Mouse (Mus musculus) right cerebral cortex, postnatal 4 days (tissue): ENCODE data around the gene Ano6.

Experiments
- DNase-seq: peaks from one replicate; pipeline ENCODE4 v3.0.0-alpha.2; 2022

Gene Ano6

GRCm38 (mm10) chr15:95858876-95859655 is 68.4 kb downstream of the Ano6 start:
- DNase-seq: no peak

DNA sequence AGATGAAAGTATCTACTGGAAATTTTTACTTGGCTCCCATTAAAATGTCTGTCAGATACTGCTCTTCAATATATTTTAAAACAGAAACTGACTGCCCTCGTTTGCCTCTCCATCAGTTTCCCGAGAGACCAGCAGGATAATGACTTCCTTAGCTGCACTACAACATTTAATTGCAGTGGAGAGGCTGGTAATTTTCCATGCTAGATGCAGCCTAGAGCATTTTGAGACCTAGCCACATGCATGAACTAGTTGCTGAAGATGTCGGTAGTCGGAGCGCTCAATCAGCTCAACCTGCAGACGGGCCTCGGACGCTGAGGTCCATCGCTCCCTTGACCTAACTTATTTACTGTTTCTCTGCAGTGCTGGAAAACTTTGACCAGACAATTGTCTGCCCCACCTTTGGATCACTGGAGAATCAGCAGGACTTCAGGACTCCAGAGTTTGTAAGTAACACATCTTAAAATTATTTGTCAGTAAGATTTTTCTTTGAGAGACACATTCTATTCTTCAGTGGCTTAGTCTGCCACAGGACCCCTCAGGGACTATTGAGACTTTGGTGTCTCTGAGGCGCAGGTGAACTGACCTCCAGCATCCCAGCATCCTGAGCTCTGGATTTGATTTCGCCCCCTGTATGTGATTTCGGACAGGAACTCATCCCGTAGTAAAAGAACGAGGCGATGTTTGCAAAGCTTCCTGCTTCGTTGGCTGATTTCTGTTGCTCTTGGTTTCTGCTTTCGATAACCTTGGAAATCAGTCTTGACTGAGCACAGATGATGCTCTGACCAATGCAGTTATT is 73.4 kb downstream of the Ano6 start:
- DNase-seq: no peak

- no peak for DNase-seq
These were observed 74.9 kb downstream of the Ano6 start for GRCm38 (mm10) chr15:95865311-95866100.

DNA sequence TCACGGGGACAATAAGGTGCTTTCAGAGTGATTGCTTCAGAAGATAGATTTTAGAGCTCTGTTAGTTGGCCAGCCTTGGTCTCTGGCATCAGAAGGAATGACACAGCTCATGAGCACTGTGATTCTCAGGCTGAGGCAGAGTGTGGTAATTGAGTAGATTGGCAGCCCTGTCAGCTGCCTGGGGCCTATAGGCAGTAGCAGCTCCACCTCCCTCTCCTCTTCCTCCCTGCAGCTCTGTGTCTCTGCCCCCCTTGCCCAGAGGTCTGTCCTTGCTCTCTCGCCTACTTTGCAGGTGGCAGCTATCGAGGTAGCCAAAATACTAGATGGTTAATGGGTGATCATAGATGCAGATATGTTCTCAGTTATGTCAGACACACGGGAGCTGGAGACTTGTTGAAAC is 77.5 kb downstream of the Ano6 start:
- DNase-seq: no peak

DNA sequence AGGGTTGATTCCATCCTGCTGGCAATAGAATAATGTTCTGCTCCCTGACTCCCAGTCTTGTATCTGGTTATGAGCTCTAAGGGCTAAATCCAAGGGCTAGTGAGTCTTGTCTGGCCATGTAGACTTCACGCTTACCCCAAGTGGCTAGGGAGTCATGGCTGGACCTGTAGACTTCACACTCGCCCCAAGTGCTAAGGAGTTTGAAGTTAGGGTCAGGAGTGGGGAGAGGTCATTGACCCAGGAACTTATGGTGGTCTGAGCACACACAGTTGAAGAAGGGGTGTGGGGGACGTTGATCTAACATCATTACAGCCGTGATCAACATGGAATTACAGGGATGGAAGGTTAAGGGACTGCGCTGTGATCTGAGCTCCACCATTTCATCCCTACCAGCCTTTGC is 79.0 kb downstream of the Ano6 start:
- DNase-seq: no peak

GRCm38 (mm10) chr15:95871631-95872030 is 81.0 kb downstream of the Ano6 start:
- DNase-seq: no peak

DNA sequence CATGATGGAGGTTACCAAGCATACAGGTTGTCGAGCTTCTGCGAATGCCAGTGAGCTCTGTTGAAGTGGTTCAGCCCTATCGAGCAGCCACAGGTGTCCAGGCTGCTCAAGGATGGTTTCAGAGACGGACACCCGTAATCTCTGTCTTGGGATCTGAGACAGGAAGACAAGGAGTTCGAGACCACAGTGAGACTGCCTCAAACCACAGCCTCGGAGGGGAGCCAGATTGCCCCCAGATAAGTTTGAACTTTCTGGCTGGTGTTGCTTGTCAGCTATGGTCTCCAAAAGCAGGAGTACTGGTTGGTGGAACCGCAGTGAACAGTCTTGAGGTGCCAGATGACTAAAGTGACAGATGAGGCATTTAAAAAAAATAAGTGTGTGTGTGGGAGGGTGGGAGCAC is 81.8 kb downstream of the Ano6 start:
- DNase-seq: no peak

DNA sequence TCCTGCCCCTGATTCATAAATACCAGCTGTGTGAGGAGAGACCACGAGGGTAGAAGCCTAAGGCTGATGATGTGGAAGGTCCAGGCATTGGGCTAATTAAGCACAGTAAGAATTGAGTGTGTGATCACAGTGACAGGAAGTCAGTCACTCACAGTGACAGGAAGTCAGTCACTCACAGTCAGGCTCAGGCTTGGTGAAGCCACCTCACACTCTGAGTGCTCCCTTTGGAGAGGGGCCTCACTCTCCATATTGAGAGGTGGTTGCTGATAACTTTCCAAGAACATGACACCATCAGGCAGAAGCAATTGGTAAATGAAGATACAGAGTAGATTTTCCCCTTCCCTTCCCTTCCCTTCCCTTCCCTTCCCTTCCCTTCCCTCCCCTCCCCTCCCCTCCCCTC is 82.6 kb downstream of the Ano6 start:
- DNase-seq: no peak

GRCm38 (mm10) chr15:95874216-95874615 is 83.6 kb downstream of the Ano6 start:
- no peak for DNase-seq

- no peak for DNase-seq
These were observed 84.1 kb downstream of the Ano6 start for GRCm38 (mm10) chr15:95874726-95875125.

GRCm38 (mm10) chr15:95875898-95876297 is 85.3 kb downstream of the Ano6 start:
- DNase-seq: no peak

DNA sequence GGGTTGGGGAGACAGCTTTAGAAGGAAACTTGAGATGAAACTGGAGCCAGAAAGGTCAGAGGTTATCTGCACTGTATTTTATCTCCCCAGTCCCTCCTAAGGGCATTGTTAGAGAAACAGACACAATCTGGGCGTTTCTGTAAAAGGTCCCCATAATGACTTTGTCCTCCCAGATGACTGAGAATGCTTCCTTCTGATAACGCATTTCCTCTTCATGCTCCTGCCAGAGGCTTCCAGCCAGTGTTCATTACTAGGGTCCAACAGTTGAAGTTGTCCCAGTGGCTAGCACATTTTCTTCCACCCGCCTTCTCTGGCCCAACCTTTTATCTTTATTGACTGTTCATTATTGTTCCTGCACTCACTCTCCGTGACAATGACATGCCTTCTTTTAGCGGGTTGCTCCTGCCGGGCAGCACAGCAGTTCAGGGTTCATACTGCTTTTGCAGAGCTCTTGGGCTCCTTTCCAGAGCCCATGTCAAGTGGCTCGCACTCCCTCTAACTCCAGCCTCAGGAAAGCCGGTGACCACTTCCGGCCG is 90.0 kb downstream of the Ano6 start:
- DNase-seq: no peak

DNA sequence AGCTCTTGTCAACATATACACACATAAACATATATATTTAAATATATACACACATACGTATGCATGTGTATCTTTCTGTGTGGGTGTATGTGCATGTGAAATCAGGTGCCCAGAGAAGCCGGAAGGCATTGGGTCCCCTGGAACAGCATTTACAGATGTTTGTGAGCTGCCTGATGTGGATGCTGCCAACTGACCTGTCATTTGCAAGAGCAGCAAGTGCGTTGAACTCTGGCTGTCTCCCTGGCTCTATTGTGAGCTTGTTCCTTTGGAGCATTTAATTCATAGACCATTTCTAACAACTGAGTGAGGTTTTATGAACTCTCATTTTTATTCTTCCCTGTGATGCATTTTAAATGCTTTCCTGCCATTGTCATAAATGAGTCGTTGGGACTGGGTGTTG is 91.8 kb downstream of the Ano6 start:
- DNase-seq: no peak

DNA sequence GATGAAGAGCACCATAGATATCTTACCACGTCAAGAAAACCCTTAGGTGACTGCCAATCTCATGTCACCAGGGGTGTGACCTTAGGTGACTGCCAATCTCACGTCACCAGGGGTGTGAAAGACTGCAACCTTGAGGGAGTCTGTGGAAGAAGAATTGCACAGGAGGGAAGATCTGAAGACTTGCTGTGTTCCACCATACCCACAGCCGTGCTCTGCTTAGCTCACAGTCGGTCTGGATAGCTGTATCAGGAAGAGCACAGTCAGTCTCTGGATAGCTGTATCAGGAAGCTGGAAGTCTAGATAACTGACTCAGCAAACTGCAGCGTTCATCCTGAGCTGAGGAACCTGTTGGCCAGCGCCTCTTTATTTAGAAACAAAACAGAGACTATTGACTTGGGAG is 92.9 kb downstream of the Ano6 start:
- no peak for DNase-seq

GRCm38 (mm10) chr15:95884658-95885620 is 94.3 kb downstream of the Ano6 start:
- no peak for DNase-seq

GRCm38 (mm10) chr15:95885953-95886820 is 95.5 kb downstream of the Ano6 start:
- no peak for DNase-seq

- DNase-seq: no peak
These were observed 96.7 kb downstream of the Ano6 start for GRCm38 (mm10) chr15:95887365-95887764.

DNA sequence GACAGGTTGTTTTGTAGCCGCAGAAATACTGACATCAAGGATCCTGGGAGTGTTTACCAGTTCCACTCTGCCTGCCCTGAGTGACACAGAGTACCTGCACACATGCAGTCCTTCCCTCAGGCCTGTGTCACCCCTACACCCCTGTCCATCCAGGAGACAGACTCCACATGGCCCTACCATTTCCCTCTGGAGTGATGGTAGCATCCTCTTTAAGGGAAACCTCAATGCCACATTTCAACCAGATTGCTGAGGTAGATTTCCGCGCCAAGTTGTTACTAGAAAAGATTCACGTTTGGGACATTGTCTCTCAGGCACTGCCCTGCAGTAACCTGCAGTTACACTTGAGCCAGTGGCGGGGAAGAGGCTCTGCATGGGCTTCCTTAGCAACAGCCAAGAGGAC is 97.9 kb downstream of the Ano6 start:
- no peak for DNase-seq

DNA sequence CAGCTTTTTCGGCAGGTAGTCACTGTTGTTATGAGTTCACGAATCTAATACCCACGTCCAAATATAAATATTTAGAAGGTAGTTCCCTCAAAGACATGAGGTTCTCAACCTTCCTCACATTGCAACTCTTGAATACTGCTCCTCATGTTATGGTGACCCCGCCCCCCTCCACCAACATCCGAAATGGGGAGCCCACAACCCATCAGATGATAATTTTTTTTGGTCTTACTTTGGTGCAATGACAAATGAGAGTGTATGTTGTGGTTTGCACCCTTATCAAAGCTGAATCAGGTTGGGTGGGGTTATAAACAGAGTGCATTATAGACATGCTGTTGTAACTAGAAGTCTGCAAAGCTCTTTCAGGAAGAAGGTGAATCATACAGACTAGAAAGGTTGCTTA is 99.7 kb downstream of the Ano6 start:
- DNase-seq: no peak

DNA sequence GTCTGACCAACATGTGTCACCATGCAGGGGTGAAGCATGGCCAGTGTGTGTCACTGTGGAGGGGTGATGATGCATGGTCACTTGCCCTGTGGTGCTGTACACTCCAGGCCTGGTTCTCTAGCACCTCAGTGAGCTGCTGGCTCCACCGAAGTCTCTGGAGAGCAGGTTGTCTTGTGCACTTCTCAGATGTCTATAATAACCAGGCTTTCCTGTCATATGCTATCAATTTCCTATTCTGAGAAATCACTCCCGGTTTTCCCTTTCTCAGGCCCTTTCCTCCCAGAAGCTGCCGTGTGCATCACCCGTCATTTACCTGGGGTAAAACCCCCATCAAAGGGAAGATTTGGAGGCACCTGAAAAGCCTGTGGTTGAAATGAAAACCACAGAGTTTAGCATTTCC is 101.5 kb downstream of the Ano6 start:
- DNase-seq: no peak

DNA sequence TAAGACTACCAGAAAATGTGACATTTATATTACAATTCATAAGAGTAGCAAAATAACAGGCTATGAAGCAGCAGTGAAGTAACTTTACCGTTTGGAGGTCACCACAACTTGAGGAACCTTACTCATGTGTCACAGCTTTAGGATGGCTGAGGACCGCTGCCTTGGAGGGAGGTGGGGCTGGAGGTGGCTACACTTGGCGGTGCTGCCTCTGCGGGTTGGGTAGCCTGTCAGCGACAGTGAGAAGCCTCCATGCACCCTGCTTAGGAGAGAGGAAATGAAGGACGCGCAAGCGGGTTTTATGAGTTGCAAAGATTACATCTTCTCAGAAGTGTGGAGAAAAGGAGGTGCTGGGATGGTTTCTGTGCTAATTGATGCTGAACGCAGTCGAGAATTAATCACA is 102.3 kb downstream of the Ano6 start:
- DNase-seq: no peak
